Mouse (Mus musculus) MEL (cell line): Measurements from ENCODE around the gene Eva1b. TPM values are rescaled to one million over a fixed set of nuclear protein-coding genes. Genes with fewer than 3 reads are reported as not detected.

Source experiments
- DNase-seq: peaks from one replicate; pipeline ENCODE4 v3.0.0; 2011; ENCODE audit warnings: low read depth, low spot score
- H3K27ac ChIP-seq: 2 replicates; pipeline ENCODE4 v1.5.1; 2012; ENCODE audit warnings: low read depth, mild to moderate bottlenecking, control low read depth, low read length, moderate library complexity; ENCODE audit not compliant: control insufficient read depth
- H3K27me3 ChIP-seq, 2 experiments: fragments of 150-350 bp in 1 of 2; sonication (generic) in 1 of 2; 2 replicates each; pipeline ENCODE4 v1.6.1; 2012; ENCODE audit warnings: low read length in 2 of 2, mild to moderate bottlenecking in 2 of 2, improper control_type of control experiment in 1 of 2, moderate library complexity in 1 of 2; ENCODE audit not compliant: insufficient read depth in 2 of 2, control insufficient read depth in 1 of 2
- H3K36me3 ChIP-seq, 2 experiments: 2 replicates each; pipeline ENCODE4 v1.6.1; 2012 to 2014; ENCODE audit warnings: low read length in 2 of 2, improper control_type of control experiment in 1 of 2, inconsistent platforms in 1 of 2, mild to moderate bottlenecking in 1 of 2; ENCODE audit not compliant: insufficient read depth in 2 of 2, control insufficient read depth in 1 of 2
- H3K4me1 ChIP-seq, 2 experiments: fragments of 150-350 bp in 1 of 2; sonication (generic) in 1 of 2; 2 replicates each; pipeline ENCODE4 v1.6.1; 2012; ENCODE audit warnings: low read length in 2 of 2, improper control_type of control experiment in 1 of 2, mild to moderate bottlenecking in 1 of 2; ENCODE audit not compliant: insufficient read depth in 2 of 2, control insufficient read depth in 1 of 2
- H3K4me3 ChIP-seq, 2 experiments: fragments of 150-350 bp in 1 of 2; sonication (generic) in 1 of 2; 2 replicates each; pipeline ENCODE4 v1.5.1; 2012; ENCODE audit warnings: low read depth in 2 of 2, low read length in 2 of 2, mild to moderate bottlenecking in 2 of 2, moderate library complexity in 2 of 2, control low read depth in 1 of 2, improper control_type of control experiment in 1 of 2; ENCODE audit not compliant: control insufficient read depth in 1 of 2, insufficient read depth in 1 of 2
- H3K79me2 ChIP-seq: 2 replicates; pipeline ENCODE4 v1.6.1; 2012; ENCODE audit warnings: mild to moderate bottlenecking, low read length, moderate library complexity; ENCODE audit not compliant: control insufficient read depth, poor library complexity, insufficient read depth
- H3K9ac ChIP-seq: 2 replicates; pipeline ENCODE4 v1.6.1; 2012; ENCODE audit warnings: low read depth, mild to moderate bottlenecking, control low read depth, low read length, moderate library complexity; ENCODE audit not compliant: control insufficient read depth, poor library complexity, severe bottlenecking
- H3K9me3 ChIP-seq: fragments of 150-350 bp; sonication (generic); replicated peaks from 2 replicates; pipeline ENCODE4 v1.6.1; 2012; ENCODE audit warnings: mild to moderate bottlenecking, low read length, improper control_type of control experiment, moderate library complexity; ENCODE audit not compliant: insufficient read depth
- BHLHE40 ChIP-seq: IDR thresholded peaks from 2 replicates; pipeline ENCODE4 v1.6.1; 2012; ENCODE audit warnings: low read depth, mild to moderate bottlenecking, inconsistent platforms, low read length, improper control_type of control experiment, borderline replicate concordance
- CHD1 ChIP-seq: IDR thresholded peaks from 2 replicates; pipeline ENCODE4 v1.6.1; 2012; ENCODE audit warnings: low read depth, mild to moderate bottlenecking, inconsistent platforms, low read length, improper control_type of control experiment
- CHD2 ChIP-seq: IDR thresholded peaks from 2 replicates; pipeline ENCODE4 v1.6.1; 2011; ENCODE audit warnings: low read length, improper control_type of control experiment
- CTCF ChIP-seq, 3 experiments: IDR thresholded peaks in 2 of 3; conservative IDR thresholded peaks in 1 of 3; 2 replicates each; pipeline ENCODE4 v1.5.1; 2011 to 2012; ENCODE audit warnings: low read length in 3 of 3, low read depth in 2 of 3, mild to moderate bottlenecking in 2 of 3, improper control_type of control experiment in 1 of 3, inconsistent platforms in 1 of 3, mixed read lengths in 1 of 3, moderate library complexity in 1 of 3; ENCODE audit not compliant: control insufficient read depth in 1 of 3, insufficient read depth in 1 of 3, poor library complexity in 1 of 3, severe bottlenecking in 1 of 3
- E2F4 ChIP-seq: IDR thresholded peaks from 2 replicates; pipeline ENCODE4 v1.6.1; 2011; ENCODE audit warnings: low read depth, low read length, improper control_type of control experiment, borderline replicate concordance
- EP300 ChIP-seq, 2 experiments: IDR thresholded peaks; 2 replicates each; pipeline ENCODE4 v1.6.1; 2011; ENCODE audit warnings: improper control_type of control experiment in 2 of 2, low read length in 2 of 2, low read depth in 1 of 2, mild to moderate bottlenecking in 1 of 2
- ETS1 ChIP-seq: IDR thresholded peaks from 2 replicates; pipeline ENCODE4 v1.6.1; 2012; ENCODE audit warnings: low read depth, mild to moderate bottlenecking, inconsistent platforms, low read length, improper control_type of control experiment, moderate library complexity
- GABPA ChIP-seq: IDR thresholded peaks from 2 replicates; pipeline ENCODE4 v1.6.1; 2012; ENCODE audit warnings: low read depth, mild to moderate bottlenecking, inconsistent platforms, low read length, improper control_type of control experiment, moderate library complexity
- HCFC1 ChIP-seq: IDR thresholded peaks from 2 replicates; pipeline ENCODE4 v1.6.1; 2012; ENCODE audit warnings: low read depth, mild to moderate bottlenecking, inconsistent platforms, low read length, improper control_type of control experiment, moderate library complexity
- KAT2A ChIP-seq: conservative IDR thresholded peaks from 2 replicates; pipeline ENCODE4 v1.6.1; 2012; ENCODE audit warnings: low read depth, low read length, improper control_type of control experiment, inconsistent platforms
- MAFK ChIP-seq: IDR thresholded peaks from 2 replicates; pipeline ENCODE4 v1.6.1; 2011; ENCODE audit warnings: low read depth, mild to moderate bottlenecking, low read length, improper control_type of control experiment, borderline replicate concordance
- MAX ChIP-seq: IDR thresholded peaks from 2 replicates; pipeline ENCODE4 v1.6.1; 2011; ENCODE audit warnings: low read length, improper control_type of control experiment
- MAZ ChIP-seq: IDR thresholded peaks from 2 replicates; pipeline ENCODE4 v1.6.1; 2012; ENCODE audit warnings: low read depth, mild to moderate bottlenecking, inconsistent platforms, low read length, improper control_type of control experiment
- MEF2A ChIP-seq: IDR thresholded peaks from 2 replicates; pipeline ENCODE4 v1.6.1; 2014; ENCODE audit warnings: low read depth, mild to moderate bottlenecking, inconsistent platforms, low read length, improper control_type of control experiment; ENCODE audit not compliant: poor library complexity, insufficient replicate concordance, severe bottlenecking; ENCODE audit errors: extremely low read depth
- MXI1 ChIP-seq: IDR thresholded peaks from 2 replicates; pipeline ENCODE4 v1.6.1; 2011; ENCODE audit warnings: mild to moderate bottlenecking, low read depth, low read length, improper control_type of control experiment
- MYB ChIP-seq: IDR thresholded peaks from 2 replicates; pipeline ENCODE4 v1.6.1; 2011; ENCODE audit warnings: mild to moderate bottlenecking, low read depth, low read length, improper control_type of control experiment
- MYC ChIP-seq: IDR thresholded peaks from 2 replicates; pipeline ENCODE4 v1.6.1; 2011; ENCODE audit warnings: low read depth, mild to moderate bottlenecking, low read length, improper control_type of control experiment, moderate library complexity
- NELFE ChIP-seq: IDR thresholded peaks from 2 replicates; pipeline ENCODE4 v1.6.1; 2011; ENCODE audit warnings: low read depth, low read length, improper control_type of control experiment
- POLR2A ChIP-seq, 2 experiments: IDR thresholded peaks; 2 replicates each; pipeline ENCODE4 v1.6.1; 2011 to 2012; ENCODE audit warnings: low read length in 2 of 2, mild to moderate bottlenecking in 2 of 2, control low read depth in 1 of 2, improper control_type of control experiment in 1 of 2, low read depth in 1 of 2, moderate library complexity in 1 of 2; ENCODE audit not compliant: control insufficient read depth in 1 of 2, insufficient read depth in 1 of 2, poor library complexity in 1 of 2
- POLR2AphosphoS2 ChIP-seq: IDR thresholded peaks from 2 replicates; pipeline ENCODE4 v1.6.1; 2011; ENCODE audit warnings: low read length, improper control_type of control experiment
- POLR2AphosphoS5 ChIP-seq: IDR thresholded peaks from 2 replicates; pipeline ENCODE4 v1.6.1; 2012; ENCODE audit warnings: low read depth, borderline replicate concordance, mild to moderate bottlenecking, inconsistent platforms, low read length, moderate library complexity, mixed read lengths
- RAD21 ChIP-seq: IDR thresholded peaks from 2 replicates; pipeline ENCODE4 v1.6.1; 2011; ENCODE audit warnings: mild to moderate bottlenecking, low read depth, low read length, improper control_type of control experiment
- RCOR1 ChIP-seq: IDR thresholded peaks from 2 replicates; pipeline ENCODE4 v1.6.1; 2012; ENCODE audit warnings: low read depth, mild to moderate bottlenecking, inconsistent platforms, low read length, improper control_type of control experiment
- SIN3A ChIP-seq: IDR thresholded peaks from 2 replicates; pipeline ENCODE4 v1.6.1; 2012; ENCODE audit warnings: low read length, improper control_type of control experiment, inconsistent platforms
- TAL1 ChIP-seq: IDR thresholded peaks from 2 replicates; pipeline ENCODE4 v1.6.1; 2012; ENCODE audit warnings: mild to moderate bottlenecking, inconsistent platforms, low read length, moderate library complexity, mixed read lengths
- TCF12 ChIP-seq: IDR thresholded peaks from 2 replicates; pipeline ENCODE4 v1.6.1; 2014; ENCODE audit warnings: low read depth, mild to moderate bottlenecking, inconsistent platforms, low read length, improper control_type of control experiment, moderate library complexity
- ZC3H11A ChIP-seq: IDR thresholded peaks from 2 replicates; pipeline ENCODE4 v1.6.1; 2012; ENCODE audit warnings: low read depth, mild to moderate bottlenecking, inconsistent platforms, low read length, improper control_type of control experiment
- ZNF384 ChIP-seq: IDR thresholded peaks from 2 replicates; pipeline ENCODE4 v1.6.1; 2012; ENCODE audit warnings: low read depth, mild to moderate bottlenecking, inconsistent platforms, low read length, improper control_type of control experiment
- polyA plus RNA-seq, 2 experiments: library from polyadenylated mRNA; stranded (reverse) in 1 of 2; unstranded in 1 of 2; fragments of >175 nt in 1 of 2; fragments of >200 nt in 1 of 2; gene quantifications; 2 replicates each; pipeline versions ENCODE4 v1.2.1 to v1.2.4; 2012; ENCODE audit warnings: low replicate concordance in 2 of 2, low read depth in 1 of 2; ENCODE audit not compliant: insufficient read length in 2 of 2, insufficient read depth in 1 of 2, missing spikeins in 1 of 2
- total RNA-seq: library from RNA; depleted of rRNA; stranded (reverse); fragments of 300-350 nt; gene quantifications from 2 replicates; pipeline ENCODE4 v1.2.3, GENCODE M21; 2012

Eva1b gene
- total and polyA plus RNA-seq, 3 experiments, result 9.6 to 12.2 TPM; not detected in 1

DNA sequence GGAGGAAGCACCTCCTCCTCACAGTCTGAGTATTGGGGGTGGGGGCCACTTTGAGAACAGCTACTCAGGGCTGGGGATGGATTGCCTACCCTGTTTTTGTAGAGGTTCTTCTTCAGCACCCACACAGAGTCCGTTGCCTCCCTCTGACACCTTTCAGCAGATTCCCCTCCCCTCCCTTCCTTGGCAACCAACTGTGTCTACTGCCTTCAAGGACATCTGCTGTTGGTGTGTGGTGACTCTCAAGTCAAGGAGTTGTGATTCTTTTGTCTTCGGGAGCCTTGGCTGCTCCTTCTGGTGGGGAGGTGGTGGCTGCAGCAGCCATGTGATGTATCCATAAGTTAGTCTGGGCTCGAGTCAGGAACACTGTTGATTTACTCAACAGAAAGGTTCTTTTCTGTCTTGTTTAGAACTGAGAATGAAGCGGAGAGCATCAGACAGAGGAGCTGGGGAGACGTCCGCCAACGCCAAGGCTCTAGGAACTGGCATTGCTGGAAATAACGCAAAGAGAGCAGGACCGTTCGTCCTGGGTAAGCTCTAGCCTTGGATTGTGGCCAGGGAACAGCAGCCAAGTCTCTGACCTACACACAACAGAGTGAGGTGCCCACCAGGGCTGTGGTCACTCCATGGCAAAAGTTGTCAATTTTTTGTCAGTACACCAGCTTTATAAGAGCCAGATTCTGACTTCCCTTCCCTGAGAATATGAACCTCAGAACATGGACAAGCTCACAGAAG, 24.1 kb upstream of the Eva1b start:
- Histone ChIP-seq H3K4me3 (no peak overlapping the region), H3K9ac (no peak overlapping the region), H3K36me3 (peaks cover 0 to 7% of the 10 kb centered on the region in 2 experiments; a peak in 1 of 4 replicates), H3K9me3 (no peaks in the 10 kb centered on the region), H3K27me3 (no peaks in the 10 kb centered on the region), H3K79me2 (0 out of 2 replicates have a peak, but pooled peaks cover 1% of the 10 kb centered on the region), H3K27ac (no peak overlapping the region), H3K4me1 (no peaks in the 10 kb centered on the region)
- TF ChIP-seq POLR2A (IDR thresholded peaks at IDR 0.05; ENCODE audit: control insufficient read depth in 1 of 2, insufficient read depth in 1 of 2, low read depth in 1 of 2, low read length in 2 of 2, poor library complexity in 1 of 2) (no peak), MAFK (no peak), TAL1 (no peak), RCOR1 (no peak), SIN3A (no peak), KAT2A (no peak), MYC (no peak), GABPA (no peak), MAZ (no peak), E2F4 (no peak), MXI1 (no peak), CHD2 (no peak), ZNF384 (no peak), CTCF (IDR thresholded peaks at IDR 0.05 in 2 of 3, conservative IDR thresholded peaks at IDR 0.05 in 1 of 3; ENCODE audit: control insufficient read depth in 1 of 3, insufficient read depth in 1 of 3, low read depth in 2 of 3, low read length in 3 of 3, poor library complexity in 1 of 3, severe bottlenecking in 1 of 3) (no peak), MAX (no peak)
- DNase-seq, result no peak

DNA sequence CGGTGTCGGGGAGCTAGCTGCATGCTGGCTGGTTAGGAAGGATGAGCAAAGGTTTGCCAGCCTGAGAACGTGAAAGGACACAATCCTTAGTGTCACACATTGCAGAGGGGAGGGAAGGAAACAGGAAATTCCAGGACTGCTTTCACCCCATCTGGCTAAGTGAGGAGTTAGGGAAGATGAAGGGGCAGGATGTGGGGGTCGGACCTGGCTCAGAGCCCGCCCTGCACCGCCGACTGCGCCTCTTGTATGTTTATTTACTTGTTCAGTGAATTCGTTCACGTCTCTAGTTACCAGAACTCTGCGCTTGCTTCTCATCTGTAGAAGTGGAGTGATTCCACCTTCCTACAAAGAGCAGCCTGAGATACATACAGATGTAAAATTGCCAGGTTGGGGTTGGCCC, 17.0 kb upstream of the Eva1b start:
- no peak overlapping the region for H3K27ac ChIP-seq
- H3K36me3 ChIP-seq, result peaks cover 0 to 4% of the 10 kb centered on the region in 2 experiments; a peak in 2 of 4 replicates
- no peaks in the 10 kb centered on the region for H3K27me3 ChIP-seq
- no peaks in the 10 kb centered on the region for H3K79me2 ChIP-seq
- no peak overlapping the region for H3K4me3 ChIP-seq
- no peak overlapping the region for H3K9ac ChIP-seq
- no peaks in the 10 kb centered on the region for H3K9me3 ChIP-seq
- H3K4me1 ChIP-seq, result no peaks in the 10 kb centered on the region
- DNase-seq, result no peak
- TF ChIP-seq RCOR1 (no peak), MEF2A (no peak), POLR2AphosphoS2 (no peak), E2F4 (no peak), BHLHE40 (no peak), HCFC1 (no peak), NELFE (no peak), MAZ (no peak), POLR2A (IDR thresholded peaks at IDR 0.05; ENCODE audit: control insufficient read depth in 1 of 2, insufficient read depth in 1 of 2, low read depth in 1 of 2, low read length in 2 of 2, poor library complexity in 1 of 2) (no peak), RAD21 (no peak), MYC (no peak), POLR2AphosphoS5 (no peak), TCF12 (no peak), MYB (no peak), ETS1 (no peak), CHD1 (no peak), EP300 (IDR thresholded peaks at IDR 0.05; ENCODE audit: low read depth in 1 of 2, low read length in 2 of 2) (no peak), ZC3H11A (no peak)
